Mouse (Mus musculus): ENCODE results near the gene Rbm42. TPM values are rescaled to one million over a fixed set of nuclear protein-coding genes. Genes with fewer than 3 reads are reported as not detected.

Rbm42 gene
- polyA plus RNA-seq, 2 experiments, result 68.1 to 107 TPM

GRCm38 (mm10) chr7:30593579-30594509, 56.3 kb downstream of the Rbm42 start:
- DNase-seq (ENCODE audit: low spot score), result no peak
- H3K9ac ChIP-seq (ENCODE audit: low read depth, low read length, severe bottlenecking), result no peak overlapping the region
- H3K27me3 ChIP-seq (ENCODE audit: control insufficient read depth, insufficient read depth, low read length), result no peaks in the 10 kb centered on the region
- no peaks in the 10 kb centered on the region for H3K9me3 ChIP-seq (ENCODE audit: control insufficient read depth, low read length)
- H3K4me3 ChIP-seq (replicated peaks; ENCODE audit: low read length), result no peak overlapping the region
- TF ChIP-seq POLR2A (IDR thresholded peaks at IDR 0.05; ENCODE audit: borderline replicate concordance, extremely low read depth, insufficient read depth, insufficient read length), result no peak
- H3K4me2 ChIP-seq (replicated peaks; ENCODE audit: low read depth, low read length, severe bottlenecking), result no peak overlapping the region
- no peak overlapping the region for H3K27ac ChIP-seq (replicated peaks; ENCODE audit: low read depth, low read length)
- H3K36me3 ChIP-seq (ENCODE audit: control insufficient read depth, insufficient read depth, low read length), result no peaks in the 10 kb centered on the region
- 76% methylated on average over 10 of the region's 10 CpGs for WGBS
- H3K4me1 ChIP-seq (ENCODE audit: control insufficient read depth, insufficient read depth, low read length), result peaks cover 3% of the 10 kb centered on the region; the same call in 1 of the 2 replicates
- ATAC-seq (ENCODE audit: low FRiP score, low read depth), result no peak

- no peak for ATAC-seq (ENCODE audit: low FRiP score, low read depth)
- no peak for TF ChIP-seq POLR2A (IDR thresholded peaks at IDR 0.05; ENCODE audit: borderline replicate concordance, extremely low read depth, insufficient read depth, insufficient read length)
- H3K4me1 ChIP-seq (ENCODE audit: control insufficient read depth, insufficient read depth, low read length), result peaks cover 3% of the 10 kb centered on the region; the same call in 1 of the 2 replicates
- H3K27ac ChIP-seq (replicated peaks; ENCODE audit: low read depth, low read length), result no peak overlapping the region
- H3K9ac ChIP-seq (ENCODE audit: low read depth, low read length, severe bottlenecking), result no peak overlapping the region
- H3K36me3 ChIP-seq (ENCODE audit: control insufficient read depth, insufficient read depth, low read length), result no peaks in the 10 kb centered on the region
- H3K4me3 ChIP-seq (replicated peaks; ENCODE audit: low read length), result no peak overlapping the region
- 39% methylated on average over 5 of the region's 5 CpGs for WGBS
- no peaks in the 10 kb centered on the region for H3K27me3 ChIP-seq (ENCODE audit: control insufficient read depth, insufficient read depth, low read length)
- DNase-seq (ENCODE audit: low spot score), result no peak
- no peaks in the 10 kb centered on the region for H3K9me3 ChIP-seq (ENCODE audit: control insufficient read depth, low read length)
- no peak overlapping the region for H3K4me2 ChIP-seq (replicated peaks; ENCODE audit: low read depth, low read length, severe bottlenecking)
These were observed 57.2 kb downstream of the Rbm42 start for GRCm38 (mm10) chr7:30592772-30593423.

GRCm38 (mm10) chr7:30591605-30591951, 58.5 kb downstream of the Rbm42 start:
- ATAC-seq (ENCODE audit: low FRiP score, low read depth) (no peak), DNase-seq (ENCODE audit: low spot score) (no peak)
- Histone ChIP-seq H3K4me1 (ENCODE audit: control insufficient read depth, insufficient read depth, low read length) (peaks cover 14% of the 10 kb centered on the region), H3K9me3 (ENCODE audit: control insufficient read depth, low read length) (no peaks in the 10 kb centered on the region), H3K4me3 (replicated peaks; ENCODE audit: low read length) (no peak overlapping the region), H3K9ac (ENCODE audit: low read depth, low read length, severe bottlenecking) (no peak overlapping the region), H3K27ac (replicated peaks; ENCODE audit: low read depth, low read length) (no peak overlapping the region), H3K27me3 (ENCODE audit: control insufficient read depth, insufficient read depth, low read length) (no peaks in the 10 kb centered on the region), H3K36me3 (ENCODE audit: control insufficient read depth, insufficient read depth, low read length) (peaks cover 2% of the 10 kb centered on the region), H3K4me2 (replicated peaks; ENCODE audit: low read depth, low read length, severe bottlenecking) (no peak overlapping the region)
- WGBS, result 43% methylated on average over 4 of the region's 4 CpGs
- no peak for TF ChIP-seq POLR2A (IDR thresholded peaks at IDR 0.05; ENCODE audit: borderline replicate concordance, extremely low read depth, insufficient read depth, insufficient read length)

Other genes starting within 250 kb of the Rbm42 start
Only the 30 nearest of the 33 such genes appear.
- gene Nfkbid, start 228.6 kb downstream of the Rbm42 start, polyA plus RNA-seq (2012; rRNA removed), result 3.0 and 3.5 TPM in 2 replicates
- 1.7 and 2.2 TPM in 2 replicates for gene Nfkbid, start 228.6 kb downstream of the Rbm42 start, polyA plus RNA-seq (2014; fragmentation: Nextera tagmentation; extraction: Ambion mirVana)
- gene Aplp1, start 204.8 kb downstream of the Rbm42 start, polyA plus RNA-seq (2012; rRNA removed), result 41.9 and 55.5 TPM in 2 replicates
- gene Aplp1, start 204.8 kb downstream of the Rbm42 start, polyA plus RNA-seq (2014; fragmentation: Nextera tagmentation; extraction: Ambion mirVana), result 31.4 and 37.4 TPM in 2 replicates
- gene Kirrel2, start 192.6 kb downstream of the Rbm42 start, polyA plus RNA-seq (2012; rRNA removed), result 0.06 and 0.13 TPM in 2 replicates
- 0.07 TPM in 1 of 2 replicates, not detected in the other for gene Kirrel2, start 192.6 kb downstream of the Rbm42 start, polyA plus RNA-seq (2014; fragmentation: Nextera tagmentation; extraction: Ambion mirVana)
- gene Nphs1, start 192.0 kb downstream of the Rbm42 start, polyA plus RNA-seq (2012; rRNA removed), result 0.03 and 0.06 TPM in 2 replicates
- gene Nphs1, start 192.0 kb downstream of the Rbm42 start, polyA plus RNA-seq (2014; fragmentation: Nextera tagmentation; extraction: Ambion mirVana), result 0.14 and 0.23 TPM in 2 replicates
- 0.04 and 0.11 TPM in 2 replicates for gene Prodh2, start 156.7 kb downstream of the Rbm42 start, polyA plus RNA-seq (2012; rRNA removed)
- gene Prodh2, start 156.7 kb downstream of the Rbm42 start, polyA plus RNA-seq (2014; fragmentation: Nextera tagmentation; extraction: Ambion mirVana), result not detected in 2 replicates
- gene Arhgap33, start 115.3 kb downstream of the Rbm42 start, polyA plus RNA-seq (2012; rRNA removed), result 66.1 and 91.7 TPM in 2 replicates
- 9.7 and 14.2 TPM in 2 replicates for gene Arhgap33, start 115.3 kb downstream of the Rbm42 start, polyA plus RNA-seq (2014; fragmentation: Nextera tagmentation; extraction: Ambion mirVana)
- gene Hspb6, start 98.1 kb downstream of the Rbm42 start, polyA plus RNA-seq (2012; rRNA removed), result 15.4 and 18.6 TPM in 2 replicates
- gene Hspb6, start 98.1 kb downstream of the Rbm42 start, polyA plus RNA-seq (2014; fragmentation: Nextera tagmentation; extraction: Ambion mirVana), result 15.7 and 16.8 TPM in 2 replicates
- 31.8 and 47.3 TPM in 2 replicates for gene Proser3, start 98.0 kb downstream of the Rbm42 start, polyA plus RNA-seq (2012; rRNA removed)
- gene Proser3, start 98.0 kb downstream of the Rbm42 start, polyA plus RNA-seq (2014; fragmentation: Nextera tagmentation; extraction: Ambion mirVana), result 9.4 and 10.8 TPM in 2 replicates
- 35.8 and 38.7 TPM in 2 replicates for gene Lin37, start 90.5 kb downstream of the Rbm42 start, polyA plus RNA-seq (2012; rRNA removed)
- gene Lin37, start 90.5 kb downstream of the Rbm42 start, polyA plus RNA-seq (2014; fragmentation: Nextera tagmentation; extraction: Ambion mirVana), result 38.5 and 45.8 TPM in 2 replicates
- 71.8 and 75.8 TPM in 2 replicates for gene U2af1l4, start 87.0 kb downstream of the Rbm42 start, polyA plus RNA-seq (2012; rRNA removed)
- 95.6 and 99.2 TPM in 2 replicates for gene U2af1l4, start 87.0 kb downstream of the Rbm42 start, polyA plus RNA-seq (2014; fragmentation: Nextera tagmentation; extraction: Ambion mirVana)
- 7.3 and 8.9 TPM in 2 replicates for gene Gm49396, start 87.0 kb downstream of the Rbm42 start, polyA plus RNA-seq (2012; rRNA removed)
- 5.0 and 7.4 TPM in 2 replicates for gene Gm49396, start 87.0 kb downstream of the Rbm42 start, polyA plus RNA-seq (2014; fragmentation: Nextera tagmentation; extraction: Ambion mirVana)
- 141 and 161 TPM in 2 replicates for gene Psenen, start 86.7 kb downstream of the Rbm42 start, polyA plus RNA-seq (2012; rRNA removed)
- gene Psenen, start 86.7 kb downstream of the Rbm42 start, polyA plus RNA-seq (2014; fragmentation: Nextera tagmentation; extraction: Ambion mirVana), result 136 and 137 TPM in 2 replicates
- gene Igflr1, start 84.9 kb downstream of the Rbm42 start, polyA plus RNA-seq (2012; rRNA removed), result 5.2 and 6.0 TPM in 2 replicates
- gene Igflr1, start 84.9 kb downstream of the Rbm42 start, polyA plus RNA-seq (2014; fragmentation: Nextera tagmentation; extraction: Ambion mirVana), result 1.7 and 4.9 TPM in 2 replicates
- 62.0 and 73.8 TPM in 2 replicates for gene Kmt2b, start 61.6 kb downstream of the Rbm42 start, polyA plus RNA-seq (2012; rRNA removed)
- gene Kmt2b, start 61.6 kb downstream of the Rbm42 start, polyA plus RNA-seq (2014; fragmentation: Nextera tagmentation; extraction: Ambion mirVana), result 13.1 and 15.4 TPM in 2 replicates
- 0.51 and 0.55 TPM in 2 replicates for gene Zbtb32, start 51.4 kb downstream of the Rbm42 start, polyA plus RNA-seq (2012; rRNA removed)
- 0.62 and 0.67 TPM in 2 replicates for gene Zbtb32, start 51.4 kb downstream of the Rbm42 start, polyA plus RNA-seq (2014; fragmentation: Nextera tagmentation; extraction: Ambion mirVana)
- 4.7 and 5.7 TPM in 2 replicates for gene Upk1a, start 37.5 kb downstream of the Rbm42 start, polyA plus RNA-seq (2012; rRNA removed)
- gene Upk1a, start 37.5 kb downstream of the Rbm42 start, polyA plus RNA-seq (2014; fragmentation: Nextera tagmentation; extraction: Ambion mirVana), result 1.2 and 1.7 TPM in 2 replicates
- 607 and 677 TPM in 2 replicates for gene Cox6b1, start 24.2 kb downstream of the Rbm42 start, polyA plus RNA-seq (2012; rRNA removed)
- gene Cox6b1, start 24.2 kb downstream of the Rbm42 start, polyA plus RNA-seq (2014; fragmentation: Nextera tagmentation; extraction: Ambion mirVana), result 799 and 875 TPM in 2 replicates
- gene Etv2, start 14.5 kb downstream of the Rbm42 start, polyA plus RNA-seq (2012; rRNA removed), result 0.17 TPM in 1 of 2 replicates, not detected in the other
- gene Etv2, start 14.5 kb downstream of the Rbm42 start, polyA plus RNA-seq (2014; fragmentation: Nextera tagmentation; extraction: Ambion mirVana), result 0.19 TPM in 1 of 2 replicates, not detected in the other
- gene Haus5, start 14.7 kb upstream of the Rbm42 start, polyA plus RNA-seq (2012; rRNA removed), result 38.8 and 45.0 TPM in 2 replicates
- gene Haus5, start 14.7 kb upstream of the Rbm42 start, polyA plus RNA-seq (2014; fragmentation: Nextera tagmentation; extraction: Ambion mirVana), result 35.0 and 35.6 TPM in 2 replicates
- not detected in 2 replicates for gene Pmis2, start 21.3 kb upstream of the Rbm42 start, polyA plus RNA-seq (2012; rRNA removed)
- gene Pmis2, start 21.3 kb upstream of the Rbm42 start, polyA plus RNA-seq (2014; fragmentation: Nextera tagmentation; extraction: Ambion mirVana), result not detected in 2 replicates
- gene 2200002J24Rik, start 48.6 kb upstream of the Rbm42 start, polyA plus RNA-seq (2012; rRNA removed), result 0.44 TPM in 1 of 2 replicates, not detected in the other
- 0.51 TPM in 1 of 2 replicates, not detected in the other for gene 2200002J24Rik, start 48.6 kb upstream of the Rbm42 start, polyA plus RNA-seq (2014; fragmentation: Nextera tagmentation; extraction: Ambion mirVana)
- 0.89 and 1.0 TPM in 2 replicates for gene Atp4a, start 61.9 kb upstream of the Rbm42 start, polyA plus RNA-seq (2012; rRNA removed)
- 0.30 and 0.48 TPM in 2 replicates for gene Atp4a, start 61.9 kb upstream of the Rbm42 start, polyA plus RNA-seq (2014; fragmentation: Nextera tagmentation; extraction: Ambion mirVana)
- 178 and 233 TPM in 2 replicates for gene Tmem147, start 79.2 kb upstream of the Rbm42 start, polyA plus RNA-seq (2012; rRNA removed)
- 221 and 231 TPM in 2 replicates for gene Tmem147, start 79.2 kb upstream of the Rbm42 start, polyA plus RNA-seq (2014; fragmentation: Nextera tagmentation; extraction: Ambion mirVana)
- not detected in 2 replicates for gene Gapdhs, start 93.4 kb upstream of the Rbm42 start, polyA plus RNA-seq (2012; rRNA removed)
- 0.75 TPM in 1 of 2 replicates, not detected in the other for gene Gapdhs, start 93.4 kb upstream of the Rbm42 start, polyA plus RNA-seq (2014; fragmentation: Nextera tagmentation; extraction: Ambion mirVana)
- gene Sbsn, start 101.2 kb upstream of the Rbm42 start, polyA plus RNA-seq (2012; rRNA removed), result 15.1 and 28.4 TPM in 2 replicates
- gene Sbsn, start 101.2 kb upstream of the Rbm42 start, polyA plus RNA-seq (2014; fragmentation: Nextera tagmentation; extraction: Ambion mirVana), result 21.3 and 38.7 TPM in 2 replicates
- gene Dmkn, start 113.4 kb upstream of the Rbm42 start, polyA plus RNA-seq (2012; rRNA removed), result 124 and 151 TPM in 2 replicates
- gene Dmkn, start 113.4 kb upstream of the Rbm42 start, polyA plus RNA-seq (2014; fragmentation: Nextera tagmentation; extraction: Ambion mirVana), result 168 and 289 TPM in 2 replicates
- gene Krtdap, start 137.6 kb upstream of the Rbm42 start, polyA plus RNA-seq (2012; rRNA removed), result 290 and 318 TPM in 2 replicates
- 833 and 1,442 TPM in 2 replicates for gene Krtdap, start 137.6 kb upstream of the Rbm42 start, polyA plus RNA-seq (2014; fragmentation: Nextera tagmentation; extraction: Ambion mirVana)
- 0.12 and 0.18 TPM in 2 replicates for gene Ffar2, start 173.5 kb upstream of the Rbm42 start, polyA plus RNA-seq (2012; rRNA removed)
- gene Ffar2, start 173.5 kb upstream of the Rbm42 start, polyA plus RNA-seq (2014; fragmentation: Nextera tagmentation; extraction: Ambion mirVana), result 0.44 TPM in 1 of 2 replicates, not detected in the other
- gene Ffar3, start 205.9 kb upstream of the Rbm42 start, polyA plus RNA-seq (2012; rRNA removed), result not detected in 2 replicates
- gene Ffar3, start 205.9 kb upstream of the Rbm42 start, polyA plus RNA-seq (2014; fragmentation: Nextera tagmentation; extraction: Ambion mirVana), result not detected in 2 replicates
- gene Ffar1, start 211.2 kb upstream of the Rbm42 start, polyA plus RNA-seq (2012; rRNA removed), result 0.01 and 0.03 TPM in 2 replicates
- gene Ffar1, start 211.2 kb upstream of the Rbm42 start, polyA plus RNA-seq (2014; fragmentation: Nextera tagmentation; extraction: Ambion mirVana), result not detected in 2 replicates